Mouse (Mus musculus): ENCODE results near the gene Rasal2. TPM values are rescaled to one million over a fixed set of nuclear protein-coding genes. Genes with fewer than 3 reads are reported as not detected.

The Rasal2 gene
- 9.1 and 9.8 TPM in 2 replicates for polyA plus RNA-seq (2014; fragmentation: Nextera tagmentation; extraction: Ambion mirVana)

- H3K27me3 ChIP-seq (ENCODE audit: control insufficient read depth, insufficient read depth, low read length): no peaks in the 10 kb centered on the region
- H3K4me2 ChIP-seq (replicated peaks; ENCODE audit: low read depth, low read length): peak within 1 kb of the TSS; percentile 81
- peak; percentile 95 for ATAC-seq (ENCODE audit: insufficient number of reproducible peaks, insufficient read depth, low FRiP score, low read depth)
- H3K27ac ChIP-seq (ENCODE audit: low read length): peak within 1 kb of the TSS; percentile 78
- no peaks in the 10 kb centered on the region for H3K36me3 ChIP-seq (ENCODE audit: control insufficient read depth, insufficient read depth, low read length)
- H3K9me3 ChIP-seq (ENCODE audit: control insufficient read depth, low read depth, low read length): no peaks in the 10 kb centered on the region
- no peaks in the 10 kb centered on the region; the same call in 1 of the 2 replicates for H3K4me1 ChIP-seq (ENCODE audit: control insufficient read depth, insufficient read depth, low read length)
- peak within 1 kb of the TSS; percentile 57 for H3K9ac ChIP-seq (replicated peaks; ENCODE audit: low read depth, low read length)
- peak within 1 kb of the TSS; percentile 90 for H3K4me3 ChIP-seq (ENCODE audit: low read depth, low read length)
- 1% methylated on average over 62 of the region's 62 CpGs for WGBS
These were observed at the start of gene Rasal2 for GRCm38 (mm10) chr1:157412454-157413369. Rasal2 (minus strand) TSS chr1:157412595.

- no peak overlapping the region for H3K9ac ChIP-seq (replicated peaks; ENCODE audit: low read depth, low read length)
- no peak for ATAC-seq (ENCODE audit: insufficient number of reproducible peaks, insufficient read depth, low FRiP score, low read depth)
- H3K9me3 ChIP-seq (ENCODE audit: control insufficient read depth, low read depth, low read length): no peaks in the 10 kb centered on the region
- H3K4me3 ChIP-seq (ENCODE audit: low read depth, low read length): no peak overlapping the region
- no peak overlapping the region for H3K4me2 ChIP-seq (replicated peaks; ENCODE audit: low read depth, low read length)
- peaks cover 4% of the 10 kb centered on the region; the same call in 1 of the 2 replicates for H3K4me1 ChIP-seq (ENCODE audit: control insufficient read depth, insufficient read depth, low read length)
- H3K27me3 ChIP-seq (ENCODE audit: control insufficient read depth, insufficient read depth, low read length): no peaks in the 10 kb centered on the region
- H3K27ac ChIP-seq (ENCODE audit: low read length): no peak overlapping the region
- no peaks in the 10 kb centered on the region for H3K36me3 ChIP-seq (ENCODE audit: control insufficient read depth, insufficient read depth, low read length)
- 93% methylated on average over 5 of the region's 5 CpGs for WGBS
These were observed 48.9 kb upstream of the Rasal2 start for GRCm38 (mm10) chr1:157461276-157461675.

- no peak for ATAC-seq (ENCODE audit: insufficient number of reproducible peaks, insufficient read depth, low FRiP score, low read depth)
- Histone ChIP-seq H3K9ac (replicated peaks; ENCODE audit: low read depth, low read length) (no peak overlapping the region), H3K9me3 (ENCODE audit: control insufficient read depth, low read depth, low read length) (no peaks in the 10 kb centered on the region), H3K27me3 (ENCODE audit: control insufficient read depth, insufficient read depth, low read length) (no peaks in the 10 kb centered on the region), H3K4me3 (ENCODE audit: low read depth, low read length) (no peak overlapping the region), H3K4me1 (ENCODE audit: control insufficient read depth, insufficient read depth, low read length) (peaks cover 4% of the 10 kb centered on the region; the same call in 1 of the 2 replicates), H3K36me3 (ENCODE audit: control insufficient read depth, insufficient read depth, low read length) (no peaks in the 10 kb centered on the region), H3K27ac (ENCODE audit: low read length) (no peak overlapping the region), H3K4me2 (replicated peaks; ENCODE audit: low read depth, low read length) (no peak overlapping the region)
- 83% methylated on average over 5 of the region's 5 CpGs for WGBS
These were observed 47.5 kb upstream of the Rasal2 start for GRCm38 (mm10) chr1:157459904-157460303.

GRCm38 (mm10) chr1:157458421-157459208, 46.2 kb upstream of the Rasal2 start, which contains the start of gene Cryzl2:
Cryzl2 (plus strand) TSS chr1:157458577.
- no peak within 1 kb of the TSS for H3K9ac ChIP-seq (replicated peaks; ENCODE audit: low read depth, low read length)
- no peaks in the 10 kb centered on the region for H3K9me3 ChIP-seq (ENCODE audit: control insufficient read depth, low read depth, low read length)
- no peak within 1 kb of the TSS for H3K27ac ChIP-seq (ENCODE audit: low read length)
- H3K27me3 ChIP-seq (ENCODE audit: control insufficient read depth, insufficient read depth, low read length): no peaks in the 10 kb centered on the region
- WGBS: 8% methylated on average over 27 of the region's 29 CpGs
- peak; percentile 91 for ATAC-seq (ENCODE audit: insufficient number of reproducible peaks, insufficient read depth, low FRiP score, low read depth)
- peaks cover 4% of the 10 kb centered on the region; the same call in 1 of the 2 replicates for H3K4me1 ChIP-seq (ENCODE audit: control insufficient read depth, insufficient read depth, low read length)
- H3K4me2 ChIP-seq (replicated peaks; ENCODE audit: low read depth, low read length): peak within 1 kb of the TSS; percentile 55
- H3K36me3 ChIP-seq (ENCODE audit: control insufficient read depth, insufficient read depth, low read length): no peaks in the 10 kb centered on the region
- peak within 1 kb of the TSS; percentile 29 for H3K4me3 ChIP-seq (ENCODE audit: low read depth, low read length)

- no peaks in the 10 kb centered on the region for H3K9me3 ChIP-seq (ENCODE audit: control insufficient read depth, low read depth, low read length)
- no peak overlapping the region for H3K9ac ChIP-seq (replicated peaks; ENCODE audit: low read depth, low read length)
- H3K4me1 ChIP-seq (ENCODE audit: control insufficient read depth, insufficient read depth, low read length): peaks cover 4% of the 10 kb centered on the region; the same call in 1 of the 2 replicates
- no peaks in the 10 kb centered on the region for H3K27me3 ChIP-seq (ENCODE audit: control insufficient read depth, insufficient read depth, low read length)
- H3K36me3 ChIP-seq (ENCODE audit: control insufficient read depth, insufficient read depth, low read length): no peaks in the 10 kb centered on the region
- no peak overlapping the region for H3K4me3 ChIP-seq (ENCODE audit: low read depth, low read length)
- WGBS: 84% methylated on average over 3 of the region's 3 CpGs
- no peak overlapping the region for H3K27ac ChIP-seq (ENCODE audit: low read length)
- ATAC-seq (ENCODE audit: insufficient number of reproducible peaks, insufficient read depth, low FRiP score, low read depth): no peak
- no peak overlapping the region for H3K4me2 ChIP-seq (replicated peaks; ENCODE audit: low read depth, low read length)
These were observed 45.4 kb upstream of the Rasal2 start for GRCm38 (mm10) chr1:157457789-157458188.

- Histone ChIP-seq H3K4me3 (ENCODE audit: low read depth, low read length) (no peak overlapping the region), H3K9me3 (ENCODE audit: control insufficient read depth, low read depth, low read length) (no peaks in the 10 kb centered on the region), H3K27me3 (ENCODE audit: control insufficient read depth, insufficient read depth, low read length) (no peaks in the 10 kb centered on the region), H3K9ac (replicated peaks; ENCODE audit: low read depth, low read length) (no peak overlapping the region), H3K4me2 (replicated peaks; ENCODE audit: low read depth, low read length) (no peak overlapping the region), H3K4me1 (ENCODE audit: control insufficient read depth, insufficient read depth, low read length) (peaks cover 4% of the 10 kb centered on the region; the same call in 1 of the 2 replicates), H3K36me3 (ENCODE audit: control insufficient read depth, insufficient read depth, low read length) (no peaks in the 10 kb centered on the region), H3K27ac (ENCODE audit: low read length) (no peak overlapping the region)
- ATAC-seq (ENCODE audit: insufficient number of reproducible peaks, insufficient read depth, low FRiP score, low read depth): no peak
- 70% methylated on average over 6 of the region's 6 CpGs for WGBS
These were observed 42.5 kb upstream of the Rasal2 start for GRCm38 (mm10) chr1:157454876-157455275.

- H3K27me3 ChIP-seq (ENCODE audit: control insufficient read depth, insufficient read depth, low read length): no peaks in the 10 kb centered on the region
- no peak overlapping the region for H3K9ac ChIP-seq (replicated peaks; ENCODE audit: low read depth, low read length)
- no peak overlapping the region for H3K27ac ChIP-seq (ENCODE audit: low read length)
- H3K4me2 ChIP-seq (replicated peaks; ENCODE audit: low read depth, low read length): no peak overlapping the region
- H3K9me3 ChIP-seq (ENCODE audit: control insufficient read depth, low read depth, low read length): no peaks in the 10 kb centered on the region
- H3K4me1 ChIP-seq (ENCODE audit: control insufficient read depth, insufficient read depth, low read length): no peaks in the 10 kb centered on the region
- WGBS: 73% methylated on average over 5 of the region's 5 CpGs
- no peak overlapping the region for H3K4me3 ChIP-seq (ENCODE audit: low read depth, low read length)
- no peaks in the 10 kb centered on the region for H3K36me3 ChIP-seq (ENCODE audit: control insufficient read depth, insufficient read depth, low read length)
- ATAC-seq (ENCODE audit: insufficient number of reproducible peaks, insufficient read depth, low FRiP score, low read depth): no peak
These were observed 40.6 kb upstream of the Rasal2 start for GRCm38 (mm10) chr1:157452759-157453549.

GRCm38 (mm10) chr1:157452284-157452683, 39.9 kb upstream of the Rasal2 start:
- no peaks in the 10 kb centered on the region for H3K4me1 ChIP-seq (ENCODE audit: control insufficient read depth, insufficient read depth, low read length)
- H3K9me3 ChIP-seq (ENCODE audit: control insufficient read depth, low read depth, low read length): no peaks in the 10 kb centered on the region
- no peak overlapping the region for H3K4me2 ChIP-seq (replicated peaks; ENCODE audit: low read depth, low read length)
- no peak for ATAC-seq (ENCODE audit: insufficient number of reproducible peaks, insufficient read depth, low FRiP score, low read depth)
- WGBS: 87% methylated on average over 3 of the region's 3 CpGs
- no peak overlapping the region for H3K4me3 ChIP-seq (ENCODE audit: low read depth, low read length)
- H3K27ac ChIP-seq (ENCODE audit: low read length): no peak overlapping the region
- no peaks in the 10 kb centered on the region for H3K27me3 ChIP-seq (ENCODE audit: control insufficient read depth, insufficient read depth, low read length)
- no peaks in the 10 kb centered on the region for H3K36me3 ChIP-seq (ENCODE audit: control insufficient read depth, insufficient read depth, low read length)
- H3K9ac ChIP-seq (replicated peaks; ENCODE audit: low read depth, low read length): no peak overlapping the region
